Mouse (Mus musculus) embryonic facial prominence, embryonic 14.5 days (tissue): Measurements from ENCODE around the gene D430019H16Rik. TPM values are rescaled to one million over a fixed set of nuclear protein-coding genes. Genes with fewer than 3 reads are reported as not detected.
A peak's percentile ranks its signal among the peaks of the same experiment; 100 is the strongest.

ENCODE experiments used
- ATAC-seq: fragments of 200-750 bp; cut with Nextera tagmentation; 2 replicates; pipeline ENCODE4 v1.8.0; 2017; ENCODE audit warnings: low read depth, moderate number of reproducible peaks, moderate TSS enrichment
- DNase-seq: peaks from one replicate; pipeline ENCODE4 v3.0.0-alpha.2; 2015; ENCODE audit warnings: low spot score
- H3K27ac ChIP-seq: fragments of 300-500 bp; sonication (generic); replicated peaks from 2 replicates; pipeline ENCODE4 v1.5.1; 2014; ENCODE audit warnings: low read depth, mild to moderate bottlenecking, low read length, moderate library complexity
- H3K27me3 ChIP-seq: fragments of 300-500 bp; sonication (generic); replicated peaks from 2 replicates; pipeline ENCODE4 v1.6.1; 2014; ENCODE audit warnings: low read length; ENCODE audit not compliant: control insufficient read depth, insufficient read depth
- H3K36me3 ChIP-seq: fragments of 300-500 bp; sonication (generic); 2 replicates; pipeline ENCODE4 v1.6.1; 2014; ENCODE audit warnings: low read length, mixed read lengths; ENCODE audit not compliant: control insufficient read depth, insufficient read depth
- H3K4me1 ChIP-seq: fragments of 300-500 bp; sonication (generic); 2 replicates; pipeline ENCODE4 v1.6.1; 2014; ENCODE audit warnings: antibody characterized with exemption, low read length; ENCODE audit not compliant: control insufficient read depth, insufficient read depth
- H3K4me2 ChIP-seq: fragments of 300-500 bp; sonication (generic); 2 replicates; pipeline ENCODE4 v1.6.1; 2014; ENCODE audit warnings: low read depth, mild to moderate bottlenecking, low read length, moderate library complexity, mixed read lengths
- H3K4me3 ChIP-seq: fragments of 300-500 bp; sonication (generic); 2 replicates; pipeline ENCODE4 v1.5.1; 2014; ENCODE audit warnings: low read depth, mild to moderate bottlenecking, low read length
- H3K9ac ChIP-seq: fragments of 300-500 bp; sonication (generic); 2 replicates; pipeline ENCODE4 v1.6.1; 2014; ENCODE audit warnings: low read depth, mild to moderate bottlenecking, low read length, moderate library complexity, mixed read lengths
- H3K9me3 ChIP-seq: fragments of 300-500 bp; sonication (generic); 2 replicates; pipeline ENCODE4 v1.6.1; 2016; ENCODE audit warnings: low read length; ENCODE audit not compliant: control insufficient read depth
- WGBS: fragments of 180-500 bp; shearing (Covaris S2); extraction: QIAGEN DNeasy Blood & Tissue Kit; methylation state at CpG from one replicate; pipeline ENCODE4 v1.1.7; 2014; 5-methylcytosine and 5-hydroxymethylcytosine counted together
- polyA plus RNA-seq: library from polyadenylated mRNA; unstranded; fragments of >200 nt; fragmentation: Nextera tagmentation; extraction: Ambion mirVana; gene quantifications from 2 replicates; pipeline ENCODE4 v1.2.1, GENCODE M21; 2014

D430019H16Rik gene
- polyA plus RNA-seq, 1 experiment from 2014 or later = 3.4 TPM

GRCm38 (mm10) chr12:105439976-105440375, 13.7 kb upstream of the D430019H16Rik start:
- Histone ChIP-seq H3K9ac (no peak overlapping the region), H3K36me3 (no peaks in the 10 kb centered on the region), H3K27me3 (no peaks in the 10 kb centered on the region), H3K4me1 (no peaks in the 10 kb centered on the region), H3K4me2 (no peak overlapping the region), H3K4me3 (no peak overlapping the region), H3K9me3 (no peaks in the 10 kb centered on the region), H3K27ac (no peak overlapping the region)
- no peak for ATAC-seq
- 64% methylated on average over 6 of the region's 6 CpGs for WGBS
- DNase-seq = no peak

- H3K27me3 ChIP-seq = no peaks in the 10 kb centered on the region
- no peak for ATAC-seq
These were observed 10.1 kb upstream of the D430019H16Rik start for GRCm38 (mm10) chr12:105443569-105443968.

GRCm38 (mm10) chr12:105445767-105446166, 7.9 kb upstream of the D430019H16Rik start:
- Histone ChIP-seq H3K36me3 (no peaks in the 10 kb centered on the region), H3K27me3 (no peaks in the 10 kb centered on the region), H3K9ac (no peak overlapping the region), H3K4me1 (no peaks in the 10 kb centered on the region), H3K4me2 (no peak overlapping the region), H3K9me3 (no peaks in the 10 kb centered on the region), H3K4me3 (no peak overlapping the region), H3K27ac (no peak overlapping the region)
- no peak for DNase-seq
- no peak for ATAC-seq
- whole genome bisulfite sequencing = 69% methylated on average over 6 of the region's 6 CpGs

More at GRCm38 (mm10) chr12:105443569-105443968, 10.1 kb upstream of the D430019H16Rik start:
- H3K36me3 ChIP-seq = no peaks in the 10 kb centered on the region
- no peak overlapping the region for H3K9ac ChIP-seq
- 55% methylated on average over 5 of the region's 5 CpGs for WGBS
- no peak overlapping the region for H3K4me2 ChIP-seq
- no peaks in the 10 kb centered on the region for H3K9me3 ChIP-seq
- H3K27ac ChIP-seq = no peak overlapping the region
- H3K4me3 ChIP-seq = no peak overlapping the region
- DNase-seq = no peak
- H3K4me1 ChIP-seq = no peaks in the 10 kb centered on the region

- H3K36me3 ChIP-seq = no peaks in the 10 kb centered on the region
- no peak overlapping the region for H3K4me2 ChIP-seq
- H3K9me3 ChIP-seq = no peaks in the 10 kb centered on the region
- H3K27me3 ChIP-seq = no peaks in the 10 kb centered on the region
- 71% methylated on average over 4 of the region's 4 CpGs for WGBS
- no peak overlapping the region for H3K27ac ChIP-seq
- ATAC-seq (no peak), DNase-seq (no peak)
- no peak overlapping the region for H3K9ac ChIP-seq
- H3K4me3 ChIP-seq = no peak overlapping the region
- H3K4me1 ChIP-seq = no peaks in the 10 kb centered on the region
These were observed 4.4 kb upstream of the D430019H16Rik start for GRCm38 (mm10) chr12:105449239-105449638.

- Histone ChIP-seq H3K9me3 (no peaks in the 10 kb centered on the region), H3K36me3 (no peaks in the 10 kb centered on the region), H3K4me2 (peak overlapping the region; percentile 93), H3K27ac (no peak overlapping the region; the same call in 1 of the 2 replicates), H3K27me3 (no peaks in the 10 kb centered on the region), H3K4me1 (peaks cover 17% of the 10 kb centered on the region), H3K4me3 (peak overlapping the region; percentile 70), H3K9ac (peak overlapping the region; percentile 76)
- WGBS = 4% methylated on average over 21 of the region's 21 CpGs
- ATAC-seq = peak; percentile 45
- peak; percentile 33 for DNase-seq
These were observed 804 bp downstream of the D430019H16Rik start for GRCm38 (mm10) chr12:105454258-105455062.

GRCm38 (mm10) chr12:105455063-105455559, 1.5 kb downstream of the D430019H16Rik start:
- WGBS = 2% methylated on average over 4 of the region's 4 CpGs
- Histone ChIP-seq H3K4me3 (peak overlapping the region; percentile 70), H3K27ac (no peak overlapping the region), H3K27me3 (no peaks in the 10 kb centered on the region), H3K4me2 (peak overlapping the region; percentile 93), H3K9me3 (no peaks in the 10 kb centered on the region), H3K9ac (peak overlapping the region; percentile 76), H3K4me1 (peaks cover 17% of the 10 kb centered on the region), H3K36me3 (no peaks in the 10 kb centered on the region)
- DNase-seq = peak; percentile 67
- ATAC-seq = peak; percentile 21; the same call in 1 of the 2 replicates

- peaks cover 17% of the 10 kb centered on the region for H3K4me1 ChIP-seq
- no peak overlapping the region for H3K4me3 ChIP-seq
- DNase-seq (no peak), ATAC-seq (no peak)
- no peaks in the 10 kb centered on the region for H3K27me3 ChIP-seq
- H3K36me3 ChIP-seq = no peaks in the 10 kb centered on the region
- H3K4me2 ChIP-seq = no peak overlapping the region
- H3K9ac ChIP-seq = no peak overlapping the region
- 94% methylated on average over 6 of the region's 6 CpGs for WGBS
- H3K27ac ChIP-seq = no peak overlapping the region
- H3K9me3 ChIP-seq = no peaks in the 10 kb centered on the region
These were observed 5.1 kb downstream of the D430019H16Rik start for GRCm38 (mm10) chr12:105458791-105459190.

GRCm38 (mm10) chr12:105461066-105461465, 7.4 kb downstream of the D430019H16Rik start:
- ATAC-seq (no peak), DNase-seq (no peak)
- H3K4me2 ChIP-seq = no peak overlapping the region
- H3K9ac ChIP-seq = no peak overlapping the region
- 62% methylated on average over 6 of the region's 6 CpGs for WGBS
- H3K36me3 ChIP-seq = no peaks in the 10 kb centered on the region
- no peak overlapping the region for H3K4me3 ChIP-seq
- no peaks in the 10 kb centered on the region for H3K9me3 ChIP-seq
- no peak overlapping the region for H3K27ac ChIP-seq
- no peaks in the 10 kb centered on the region for H3K27me3 ChIP-seq
- 0 out of 2 replicates have a peak, but pooled peaks cover 6% of the 10 kb centered on the region for H3K4me1 ChIP-seq
